Mouse (Mus musculus): ENCODE results near the gene Rad51b.

Rad51b gene

DNA sequence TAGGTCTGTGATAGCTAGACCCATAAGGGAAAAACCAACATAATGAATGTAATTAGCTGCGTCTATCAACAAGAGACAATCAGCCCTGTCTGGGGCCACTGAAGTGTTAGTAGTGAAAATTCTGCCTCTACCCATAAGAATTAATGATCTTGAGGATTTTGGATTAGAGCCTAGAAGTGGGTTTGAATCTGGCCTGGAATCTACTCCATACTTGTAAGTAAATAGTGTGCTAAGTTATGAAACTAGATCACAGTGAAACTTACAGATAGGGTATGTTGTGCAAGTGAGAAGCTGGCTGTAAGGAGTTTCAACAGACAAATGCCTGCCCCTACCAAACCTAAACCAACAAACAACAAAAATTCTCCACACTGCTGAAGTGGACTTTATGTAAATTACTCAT lies 83.1 kb downstream of the Rad51b start:
- DNase-seq (ENCODE audit: low read depth, low spot score) = no peak

- no peak for DNase-seq (ENCODE audit: low read depth, low spot score)
These were observed 84.4 kb downstream of the Rad51b start for GRCm38 (mm10) chr12:79381489-79381888.

DNA sequence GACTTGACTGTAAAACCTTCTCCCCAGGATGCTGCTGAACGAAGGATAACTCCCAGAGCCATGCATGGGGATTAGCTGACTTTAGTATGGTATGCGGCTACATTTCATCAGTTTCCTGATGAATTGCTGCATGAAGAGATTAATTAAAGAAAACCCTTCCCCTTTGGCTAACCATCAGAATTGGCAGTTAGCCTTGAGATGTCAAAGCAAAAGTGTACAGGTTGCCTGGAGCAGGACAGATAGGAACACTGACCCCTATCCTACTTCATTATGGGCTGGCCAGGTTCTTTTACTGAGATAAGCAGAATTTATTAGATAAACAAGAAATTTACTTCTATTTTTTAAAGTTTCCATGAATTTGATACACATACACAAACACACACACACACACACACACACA lies 85.3 kb downstream of the Rad51b start:
- no peak for DNase-seq (ENCODE audit: low read depth, low spot score)

DNA sequence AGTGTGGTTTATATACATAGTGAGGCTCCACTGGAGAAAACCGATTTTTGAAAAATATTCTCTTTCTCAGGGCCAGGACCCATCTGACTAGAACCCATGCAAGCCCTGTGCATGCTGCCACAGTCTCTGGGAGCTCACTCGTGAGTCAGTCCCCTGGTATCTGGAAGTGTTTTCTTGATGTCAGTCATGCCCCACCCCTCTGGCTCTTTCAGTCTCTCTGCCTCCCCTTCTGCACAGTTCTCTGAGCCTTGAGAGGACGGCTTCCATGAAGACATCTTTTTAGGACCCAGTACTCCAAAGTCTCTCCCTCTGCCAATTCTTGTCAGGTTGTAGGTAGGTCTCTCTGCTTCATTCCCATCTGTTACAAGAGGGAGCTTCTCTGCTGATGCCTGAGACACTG lies 86.5 kb downstream of the Rad51b start:
- no peak for DNase-seq (ENCODE audit: low read depth, low spot score)

GRCm38 (mm10) chr12:79384787-79385186 lies 87.7 kb downstream of the Rad51b start:
- DNase-seq (ENCODE audit: low read depth, low spot score) = no peak

GRCm38 (mm10) chr12:79385199-79385598 lies 88.1 kb downstream of the Rad51b start:
- DNase-seq (ENCODE audit: low read depth, low spot score) = no peak

- no peak for DNase-seq (ENCODE audit: low read depth, low spot score)
These were observed 90.8 kb downstream of the Rad51b start for GRCm38 (mm10) chr12:79387886-79388285.

DNA sequence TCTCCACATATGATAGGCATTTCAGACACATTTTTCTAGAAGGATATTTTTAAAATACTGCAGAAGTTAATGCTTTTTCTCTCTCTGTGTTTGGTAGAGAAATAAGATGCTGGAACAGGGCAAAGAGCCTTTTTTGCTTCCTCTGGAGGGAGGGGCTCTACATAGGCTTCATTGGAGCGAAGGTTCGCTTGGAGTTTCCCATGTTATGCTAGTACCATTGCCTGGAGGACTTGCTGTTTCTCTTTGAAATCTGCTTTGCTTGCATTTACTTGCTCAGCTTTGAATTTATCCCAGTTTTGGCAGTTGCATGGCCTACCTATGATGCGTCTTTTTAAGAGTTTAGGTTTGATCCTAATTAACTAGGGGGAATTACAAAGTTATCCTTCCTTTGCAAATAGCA lies 92.2 kb downstream of the Rad51b start:
- no peak for DNase-seq (ENCODE audit: low read depth, low spot score)

DNA sequence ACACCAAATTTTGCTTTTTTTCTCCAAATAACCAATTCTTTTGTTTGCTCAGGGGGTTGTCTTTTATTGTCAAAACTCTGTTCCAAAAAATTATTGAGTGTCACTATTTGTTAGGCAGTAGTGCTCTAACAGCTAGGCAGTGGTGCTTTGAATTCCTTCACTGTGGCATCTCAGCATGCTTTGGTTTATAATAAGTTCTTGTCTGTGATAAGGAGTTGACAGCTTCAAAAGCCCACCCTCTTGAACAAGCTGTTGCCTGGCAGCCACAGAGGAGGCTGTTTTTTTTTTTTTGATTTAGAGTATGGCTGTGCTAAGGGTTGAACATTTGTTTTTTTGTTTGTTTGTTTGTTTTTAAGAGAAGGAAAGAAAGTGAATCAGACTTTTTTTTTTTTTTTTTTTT lies 92.9 kb downstream of the Rad51b start:
- no peak for DNase-seq (ENCODE audit: low read depth, low spot score)

DNA sequence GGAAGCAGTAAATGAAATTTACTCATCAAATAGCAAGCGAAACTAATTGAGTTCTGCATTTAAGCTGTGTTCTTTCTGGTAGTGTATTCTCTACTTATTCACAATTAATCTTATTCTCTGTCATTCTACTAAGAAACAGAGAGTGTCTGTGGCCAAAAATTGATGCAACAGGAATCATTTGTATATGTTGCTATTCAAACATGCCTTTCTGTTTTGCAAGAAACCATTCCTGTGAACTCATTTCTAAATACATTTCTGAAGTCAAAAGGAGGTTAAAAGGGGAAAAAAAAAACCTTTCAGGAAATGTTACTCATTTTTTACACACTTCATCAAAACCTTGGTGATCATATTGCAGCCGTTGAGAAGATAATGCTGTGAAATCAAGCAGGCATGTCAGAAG lies 96.6 kb downstream of the Rad51b start:
- no peak for DNase-seq (ENCODE audit: low read depth, low spot score)

GRCm38 (mm10) chr12:79403992-79404391 lies 106.9 kb downstream of the Rad51b start:
- no peak for DNase-seq (ENCODE audit: low read depth, low spot score)

DNA sequence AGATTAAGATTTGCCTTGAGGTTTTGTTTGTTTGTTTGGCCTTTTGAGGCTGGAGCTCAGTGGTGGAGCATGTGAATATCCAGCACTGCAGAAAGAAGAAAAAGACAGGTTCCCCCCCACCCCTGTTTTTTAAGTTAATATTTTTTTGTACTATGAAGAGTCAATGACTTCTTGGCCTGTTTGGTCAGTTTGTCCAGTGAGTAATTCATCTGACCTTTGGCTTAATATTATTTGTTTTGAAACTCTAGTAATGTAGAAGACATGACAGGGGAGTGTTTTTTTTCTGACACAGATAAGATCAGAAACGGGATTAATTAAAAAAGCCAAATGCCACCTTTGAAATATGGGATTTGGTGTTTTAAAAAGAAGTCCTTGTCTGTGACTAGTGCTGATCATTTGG lies 107.4 kb downstream of the Rad51b start:
- DNase-seq (ENCODE audit: low read depth, low spot score) = no peak

DNA sequence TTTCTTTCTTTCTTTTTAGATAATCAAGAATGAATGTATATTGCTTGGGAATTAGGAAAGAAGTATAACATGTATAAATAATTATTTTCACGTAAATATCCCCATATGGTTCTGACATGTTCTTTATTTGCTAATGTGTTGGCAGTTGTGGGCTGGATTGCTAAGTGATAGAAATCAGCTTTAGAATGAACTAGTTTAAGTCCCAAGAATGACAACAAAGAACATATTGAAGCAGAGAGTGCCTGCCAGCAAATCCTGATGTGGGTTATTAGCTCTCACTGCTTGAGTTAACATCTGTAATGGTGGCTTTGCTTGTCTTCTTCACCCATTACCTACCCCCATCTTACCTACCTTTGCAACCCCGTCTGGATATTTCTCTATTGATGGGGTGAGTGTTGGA lies 111.6 kb downstream of the Rad51b start:
- DNase-seq (ENCODE audit: low read depth, low spot score) = no peak

GRCm38 (mm10) chr12:79409126-79409860 lies 112.2 kb downstream of the Rad51b start:
- no peak for DNase-seq (ENCODE audit: low read depth, low spot score)

DNA sequence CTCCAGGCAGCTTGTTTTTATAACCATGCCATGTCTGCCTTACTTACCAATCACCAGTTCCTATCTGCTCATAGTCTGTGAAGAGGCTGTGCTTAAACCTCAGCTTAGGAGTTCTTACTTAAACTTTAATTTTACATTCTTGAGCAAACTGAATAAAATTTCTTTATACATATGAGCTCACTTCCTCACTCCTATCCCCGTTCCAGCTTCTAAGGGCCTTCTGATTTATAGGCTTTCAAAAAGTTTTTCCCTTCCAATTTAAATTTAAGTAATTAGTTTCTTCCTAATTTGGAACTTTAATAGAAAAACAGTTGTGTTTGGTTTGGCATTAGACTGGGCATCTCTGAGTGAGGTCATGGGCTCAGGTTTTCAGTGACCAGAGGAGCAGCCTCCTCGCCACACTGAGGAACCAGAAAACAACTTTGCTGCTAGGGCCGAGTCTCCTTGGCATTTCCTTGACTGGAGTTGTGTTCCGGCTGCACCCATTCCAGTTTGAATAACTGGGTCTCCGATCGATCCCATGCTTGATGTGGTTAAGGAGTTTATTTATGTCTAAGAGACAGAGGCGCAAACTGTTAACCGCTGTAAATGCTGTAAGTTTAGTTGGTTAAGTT lies 115.9 kb downstream of the Rad51b start:
- no peak for DNase-seq (ENCODE audit: low read depth, low spot score)

DNA sequence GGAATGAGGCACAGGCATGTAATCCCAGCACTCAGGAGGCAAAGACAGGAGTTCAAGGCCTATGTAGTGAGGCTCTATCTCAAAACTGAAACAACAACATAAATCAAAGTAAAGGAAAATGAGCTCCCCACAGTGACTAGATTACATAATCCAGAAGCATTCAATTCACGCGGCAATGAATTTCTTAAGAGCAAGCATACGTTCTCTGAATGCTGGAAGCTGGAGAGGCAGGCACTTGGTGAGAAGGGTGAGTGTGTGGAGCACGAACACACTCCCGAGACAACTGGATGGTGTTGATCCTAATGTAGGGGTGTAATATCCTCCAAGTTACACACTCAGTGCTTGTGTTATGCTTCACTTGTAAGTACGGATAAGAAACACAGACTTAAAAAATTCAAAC lies 120.3 kb downstream of the Rad51b start:
- no peak for DNase-seq (ENCODE audit: low read depth, low spot score)

DNA sequence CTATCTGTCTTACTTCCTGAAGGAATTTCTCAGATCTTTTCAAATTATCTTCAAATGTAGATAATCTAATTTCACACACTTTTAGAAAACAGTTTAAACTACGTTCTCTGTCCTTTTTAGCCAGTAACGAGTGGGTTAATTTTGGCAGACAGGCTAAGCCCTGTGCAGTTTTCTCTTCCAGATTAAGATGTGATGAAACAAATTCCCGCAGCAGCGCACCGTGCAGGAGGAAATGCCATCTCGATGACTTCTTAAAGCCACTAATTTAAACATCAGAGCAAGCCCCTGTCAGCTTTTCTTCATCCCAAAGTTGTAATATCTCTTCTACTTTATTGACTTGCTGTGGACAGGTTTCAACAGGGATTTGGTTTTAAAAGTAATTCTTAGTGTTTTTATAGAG lies 123.5 kb downstream of the Rad51b start:
- DNase-seq (ENCODE audit: low read depth, low spot score) = no peak

GRCm38 (mm10) chr12:79429507-79430291 lies 132.6 kb downstream of the Rad51b start:
- no peak for DNase-seq (ENCODE audit: low read depth, low spot score)

- no peak for DNase-seq (ENCODE audit: low read depth, low spot score)
These were observed 134.1 kb downstream of the Rad51b start for GRCm38 (mm10) chr12:79431138-79431537.

- no peak for DNase-seq (ENCODE audit: low read depth, low spot score)
These were observed 136.8 kb downstream of the Rad51b start for GRCm38 (mm10) chr12:79433724-79434442.

- DNase-seq (ENCODE audit: low read depth, low spot score) = no peak
These were observed 138.4 kb downstream of the Rad51b start for GRCm38 (mm10) chr12:79435474-79435873.

DNA sequence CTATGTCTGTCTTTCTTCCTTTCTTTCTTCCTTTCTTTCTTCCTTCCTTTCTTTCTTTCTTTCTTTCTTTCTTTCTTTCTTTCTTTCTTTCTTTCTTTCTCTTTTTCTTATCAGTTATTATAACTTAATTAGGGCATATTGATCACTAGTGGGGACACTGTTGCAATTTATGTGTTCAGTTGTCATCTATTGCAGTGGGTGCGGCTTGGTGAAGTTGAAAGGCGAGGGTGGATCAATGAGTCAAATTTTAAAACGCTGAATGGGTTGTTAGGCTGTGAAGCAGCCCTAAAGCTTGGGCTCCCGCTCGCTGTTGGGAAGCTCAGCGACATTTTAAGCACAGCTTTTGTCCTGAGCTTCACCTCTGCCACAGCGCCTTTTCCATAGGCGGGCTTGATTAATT lies 139.0 kb downstream of the Rad51b start:
- DNase-seq (ENCODE audit: low read depth, low spot score) = no peak

Measured in retina, adult 2 months (tissue).